Mouse (Mus musculus): ENCODE measurements around the gene Acsbg1. TPM values are rescaled to one million over a fixed set of nuclear protein-coding genes. Genes with fewer than 3 reads are reported as not detected.

Acsbg1 gene
- polyA plus RNA-seq (2014; fragmentation: Nextera tagmentation; extraction: Ambion mirVana) = 28.8 and 35.5 TPM in 2 replicates

DNA sequence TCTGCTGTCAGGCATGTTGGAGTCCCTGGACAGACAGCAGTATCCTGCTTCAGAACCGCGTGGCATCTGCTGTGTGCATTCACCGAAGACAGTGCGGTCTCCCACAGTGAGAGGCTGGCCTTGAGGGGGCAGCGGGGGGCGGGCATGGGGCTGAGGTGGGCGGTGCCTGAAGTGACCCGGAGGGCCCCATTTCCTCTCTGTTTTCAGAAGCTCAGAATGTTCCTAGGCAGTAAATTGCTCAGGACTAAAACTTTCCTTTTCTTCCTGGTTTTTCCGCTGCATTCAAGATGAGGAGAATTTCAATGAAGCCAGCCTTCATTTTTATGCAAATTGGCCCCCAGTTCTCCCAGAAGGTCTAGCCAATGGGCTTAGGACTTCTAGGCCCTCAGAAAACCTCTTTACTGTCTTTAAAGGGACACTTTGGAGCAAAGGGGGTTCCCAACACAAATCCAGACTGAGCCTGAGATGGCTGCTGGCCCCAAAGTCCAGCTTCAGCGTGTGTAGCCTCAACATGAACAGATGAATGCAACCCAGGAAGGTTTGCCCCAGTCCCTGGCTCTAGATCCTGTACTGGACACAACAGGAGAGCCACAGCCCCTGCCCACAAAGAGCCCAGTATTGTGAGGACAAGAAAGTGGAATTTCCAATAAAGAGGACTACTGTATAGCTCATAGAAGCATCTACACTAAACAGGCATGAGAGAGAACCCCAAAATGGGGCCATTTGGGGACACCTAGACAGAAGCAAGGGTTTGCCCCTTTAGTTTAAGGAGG lies at the start of gene Acsbg1:
Gene Acsbg1 (minus strand): TSS at position 266 of the 773 bp plus-strand sequence.
- H3K9ac ChIP-seq (replicated peaks; ENCODE audit: low read depth, low read length) = no peak within 1 kb of the TSS

GRCm38 (mm10) chr9:54708085-54708484 lies 46.4 kb upstream of the Acsbg1 start:
- H3K9ac ChIP-seq (replicated peaks; ENCODE audit: low read depth, low read length) = no peak overlapping the region
- H3K4me2 ChIP-seq (ENCODE audit: low read depth, low read length) = no peak overlapping the region
- H3K4me3 ChIP-seq (ENCODE audit: low read depth, low read length) = no peak overlapping the region
- 90% methylated on average over 5 of the region's 5 CpGs for WGBS
- H3K27ac ChIP-seq (ENCODE audit: low read depth, low read length) = no peak overlapping the region
- peaks cover 9% of the 10 kb centered on the region; the same call in 1 of the 2 replicates for H3K36me3 ChIP-seq (ENCODE audit: control insufficient read depth, insufficient read depth, low read length)
- H3K9me3 ChIP-seq (ENCODE audit: control insufficient read depth, low read length) = no peaks in the 10 kb centered on the region
- H3K27me3 ChIP-seq (ENCODE audit: control insufficient read depth, insufficient read depth, low read length) = no peaks in the 10 kb centered on the region
- no peaks in the 10 kb centered on the region for H3K4me1 ChIP-seq (ENCODE audit: control insufficient read depth, insufficient read depth, low read length)
- ATAC-seq (ENCODE audit: low read depth) = no peak

More for the DNA sequence above, at the start of gene Acsbg1:
- Histone ChIP-seq H3K9me3 (ENCODE audit: control insufficient read depth, low read length) (no peaks in the 10 kb centered on the region), H3K36me3 (ENCODE audit: control insufficient read depth, insufficient read depth, low read length) (no peaks in the 10 kb centered on the region), H3K27ac (ENCODE audit: low read depth, low read length) (peak within 1 kb of the TSS; percentile 16; the same call in 1 of the 2 replicates), H3K4me2 (ENCODE audit: low read depth, low read length) (peak within 1 kb of the TSS; percentile 16; the same call in 1 of the 2 replicates), H3K4me1 (ENCODE audit: control insufficient read depth, insufficient read depth, low read length) (0 out of 2 replicates have a peak, but pooled peaks cover 6% of the 10 kb centered on the region), H3K4me3 (ENCODE audit: low read depth, low read length) (no peak within 1 kb of the TSS; the same call in 1 of the 2 replicates), H3K27me3 (ENCODE audit: control insufficient read depth, insufficient read depth, low read length) (no peaks in the 10 kb centered on the region)
- ATAC-seq (ENCODE audit: low read depth) = peak; percentile 77; the same call in 1 of the 2 replicates
- 5% methylated on average over 10 of the region's 10 CpGs for WGBS

DNA sequence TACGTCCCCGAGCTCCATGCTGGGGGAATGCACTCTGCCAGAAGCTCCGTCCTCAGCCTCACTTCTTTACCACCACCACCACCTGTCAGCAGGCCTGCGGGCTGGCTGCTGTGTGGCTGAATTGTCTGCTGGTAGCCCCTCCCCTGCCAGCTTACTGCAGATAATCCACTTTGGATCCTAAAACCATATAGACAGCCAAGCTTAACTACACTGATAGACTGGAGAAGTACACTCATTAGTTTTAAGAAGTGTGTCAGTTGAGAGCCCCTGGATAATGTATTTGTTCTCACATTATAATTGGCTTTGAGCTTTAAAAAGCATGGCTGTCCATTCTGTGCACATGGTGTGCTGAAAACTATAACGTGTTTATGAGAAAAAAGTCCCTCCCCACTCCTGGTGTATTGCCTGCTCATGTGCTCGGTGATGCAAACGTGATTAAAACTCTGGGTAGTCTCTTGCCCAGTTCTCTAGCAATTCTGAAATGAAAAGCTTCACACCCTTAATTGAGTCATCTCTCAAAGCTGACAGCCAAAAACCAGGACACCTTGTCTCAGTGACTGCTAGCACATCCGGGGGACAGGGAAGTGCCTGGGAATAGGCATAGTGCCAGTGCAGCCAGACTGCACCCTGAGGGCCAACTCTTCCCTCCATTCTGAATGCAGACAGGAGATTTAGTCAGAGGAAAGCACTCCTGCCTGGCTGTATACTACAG lies 45.8 kb upstream of the Acsbg1 start:
- Histone ChIP-seq H3K4me3 (ENCODE audit: low read depth, low read length) (no peak overlapping the region), H3K27ac (ENCODE audit: low read depth, low read length) (no peak overlapping the region), H3K9me3 (ENCODE audit: control insufficient read depth, low read length) (no peaks in the 10 kb centered on the region), H3K36me3 (ENCODE audit: control insufficient read depth, insufficient read depth, low read length) (peaks cover 7% of the 10 kb centered on the region; the same call in 1 of the 2 replicates), H3K9ac (replicated peaks; ENCODE audit: low read depth, low read length) (no peak overlapping the region), H3K4me1 (ENCODE audit: control insufficient read depth, insufficient read depth, low read length) (no peaks in the 10 kb centered on the region), H3K4me2 (ENCODE audit: low read depth, low read length) (no peak overlapping the region), H3K27me3 (ENCODE audit: control insufficient read depth, insufficient read depth, low read length) (no peaks in the 10 kb centered on the region)
- 56% methylated on average over 8 of the region's 8 CpGs for WGBS
- ATAC-seq (ENCODE audit: low read depth) = no peak

- Histone ChIP-seq H3K27ac (ENCODE audit: low read depth, low read length) (no peak overlapping the region), H3K27me3 (ENCODE audit: control insufficient read depth, insufficient read depth, low read length) (no peaks in the 10 kb centered on the region), H3K9ac (replicated peaks; ENCODE audit: low read depth, low read length) (no peak overlapping the region), H3K4me3 (ENCODE audit: low read depth, low read length) (no peak overlapping the region), H3K9me3 (ENCODE audit: control insufficient read depth, low read length) (no peaks in the 10 kb centered on the region), H3K4me1 (ENCODE audit: control insufficient read depth, insufficient read depth, low read length) (peaks cover under 1% of the 10 kb centered on the region; the same call in 1 of the 2 replicates), H3K4me2 (ENCODE audit: low read depth, low read length) (no peak overlapping the region), H3K36me3 (ENCODE audit: control insufficient read depth, insufficient read depth, low read length) (0 out of 2 replicates have a peak, but pooled peaks cover 2% of the 10 kb centered on the region)
- WGBS = 61% methylated on average over 1 of the region's 1 CpGs
- ATAC-seq (ENCODE audit: low read depth) = no peak
Measured at GRCm38 (mm10) chr9:54705561-54705960, 43.9 kb upstream of the Acsbg1 start.

DNA sequence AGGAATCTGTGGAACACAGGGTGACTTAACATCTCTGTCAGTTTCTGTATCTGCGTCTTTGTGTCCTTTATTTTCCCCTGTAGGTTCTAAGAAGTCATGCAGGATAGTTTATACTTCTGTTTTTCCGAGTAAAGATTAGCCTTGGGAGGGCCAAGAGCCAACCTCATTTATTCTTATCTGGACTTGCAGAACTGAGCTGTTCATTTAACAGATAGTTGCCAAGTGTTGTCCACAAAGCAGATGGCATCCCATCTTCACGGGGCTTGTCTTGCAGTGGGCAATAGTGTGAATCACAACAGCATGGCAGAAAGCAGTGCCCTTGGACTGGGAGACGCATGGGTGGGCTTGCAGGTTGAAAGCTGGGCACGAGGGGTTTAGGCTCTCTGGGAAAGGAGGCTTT lies 42.7 kb upstream of the Acsbg1 start:
- H3K36me3 ChIP-seq (ENCODE audit: control insufficient read depth, insufficient read depth, low read length) = 0 out of 2 replicates have a peak, but pooled peaks cover 2% of the 10 kb centered on the region
- WGBS = 81% methylated on average over 5 of the region's 5 CpGs
- H3K4me2 ChIP-seq (ENCODE audit: low read depth, low read length) = no peak overlapping the region
- 0 out of 2 replicates have a peak, but pooled peaks cover 4% of the 10 kb centered on the region for H3K27me3 ChIP-seq (ENCODE audit: control insufficient read depth, insufficient read depth, low read length)
- no peak overlapping the region for H3K27ac ChIP-seq (ENCODE audit: low read depth, low read length)
- peaks cover 9% of the 10 kb centered on the region for H3K4me1 ChIP-seq (ENCODE audit: control insufficient read depth, insufficient read depth, low read length)
- no peak for ATAC-seq (ENCODE audit: low read depth)
- no peaks in the 10 kb centered on the region for H3K9me3 ChIP-seq (ENCODE audit: control insufficient read depth, low read length)
- H3K4me3 ChIP-seq (ENCODE audit: low read depth, low read length) = no peak overlapping the region
- no peak overlapping the region for H3K9ac ChIP-seq (replicated peaks; ENCODE audit: low read depth, low read length)

DNA sequence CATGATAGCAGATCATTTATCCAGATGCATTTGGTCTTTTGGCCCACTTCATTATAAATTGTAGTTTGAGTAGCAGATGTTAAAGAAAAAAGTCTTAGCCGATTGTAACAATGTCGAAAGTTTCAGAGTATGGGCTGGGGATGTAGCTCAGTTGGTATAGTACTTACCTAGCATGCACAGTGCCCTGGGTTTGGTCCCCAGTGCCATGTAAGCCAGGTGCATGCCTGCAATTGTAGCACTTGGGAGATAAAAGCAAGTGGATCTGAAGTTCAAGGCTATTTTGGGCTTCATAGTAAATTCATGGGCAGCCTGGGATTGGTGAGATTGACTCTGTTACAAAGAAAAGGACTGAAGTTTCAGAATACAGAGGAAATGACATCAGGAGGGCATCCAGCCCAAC lies 40.9 kb upstream of the Acsbg1 start:
- Histone ChIP-seq H3K4me1 (ENCODE audit: control insufficient read depth, insufficient read depth, low read length) (peaks cover 11% of the 10 kb centered on the region), H3K36me3 (ENCODE audit: control insufficient read depth, insufficient read depth, low read length) (no peaks in the 10 kb centered on the region), H3K9ac (replicated peaks; ENCODE audit: low read depth, low read length) (no peak overlapping the region), H3K27ac (ENCODE audit: low read depth, low read length) (no peak overlapping the region), H3K27me3 (ENCODE audit: control insufficient read depth, insufficient read depth, low read length) (0 out of 2 replicates have a peak, but pooled peaks cover 4% of the 10 kb centered on the region), H3K9me3 (ENCODE audit: control insufficient read depth, low read length) (no peaks in the 10 kb centered on the region), H3K4me3 (ENCODE audit: low read depth, low read length) (no peak overlapping the region), H3K4me2 (ENCODE audit: low read depth, low read length) (no peak overlapping the region)
- no peak for ATAC-seq (ENCODE audit: low read depth)
- WGBS = 84% methylated on average over 2 of the region's 2 CpGs

DNA sequence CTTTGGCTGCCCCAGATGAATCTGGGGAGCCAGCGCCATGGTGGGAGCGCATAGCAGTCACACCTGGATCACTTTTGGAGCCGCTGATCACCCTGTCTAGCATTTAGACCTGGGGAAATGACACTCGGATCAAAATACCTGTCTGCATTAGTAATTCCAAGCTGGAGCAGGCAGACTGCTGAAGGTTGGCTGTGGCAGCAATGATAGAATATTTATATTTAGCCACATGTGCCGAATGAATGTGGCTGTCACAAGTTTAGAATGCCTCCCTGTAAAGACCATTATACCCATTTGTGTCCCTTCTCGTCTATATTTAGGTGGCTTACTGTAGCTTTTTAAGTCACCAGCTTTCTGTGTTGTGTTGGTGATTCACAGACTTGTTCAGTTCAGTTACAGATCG lies 39.1 kb upstream of the Acsbg1 start:
- Histone ChIP-seq H3K4me3 (ENCODE audit: low read depth, low read length) (no peak overlapping the region), H3K4me1 (ENCODE audit: control insufficient read depth, insufficient read depth, low read length) (peaks cover 11% of the 10 kb centered on the region), H3K27me3 (ENCODE audit: control insufficient read depth, insufficient read depth, low read length) (0 out of 2 replicates have a peak, but pooled peaks cover 4% of the 10 kb centered on the region), H3K9ac (replicated peaks; ENCODE audit: low read depth, low read length) (no peak overlapping the region), H3K4me2 (ENCODE audit: low read depth, low read length) (0 out of 2 replicates have a peak overlapping the region, but pooled peaks have one; percentile 70), H3K27ac (ENCODE audit: low read depth, low read length) (no peak overlapping the region), H3K9me3 (ENCODE audit: control insufficient read depth, low read length) (no peaks in the 10 kb centered on the region), H3K36me3 (ENCODE audit: control insufficient read depth, insufficient read depth, low read length) (no peaks in the 10 kb centered on the region)
- ATAC-seq (ENCODE audit: low read depth) = no peak
- 85% methylated on average over 7 of the region's 7 CpGs for WGBS

DNA sequence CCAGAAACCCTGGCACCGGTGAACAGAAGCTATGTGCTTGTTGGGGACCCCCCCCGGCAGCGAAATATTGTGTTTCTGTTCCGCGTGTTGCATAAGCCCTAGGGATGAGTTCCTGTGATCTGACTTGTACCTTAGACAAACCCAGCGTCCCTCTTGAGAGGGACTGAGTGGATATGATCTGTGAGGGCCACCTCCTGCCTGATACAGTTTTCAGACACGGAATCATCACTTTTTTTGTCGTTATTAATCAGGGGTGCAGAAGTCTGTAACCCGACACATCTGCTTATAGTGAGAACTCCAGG lies 38.5 kb upstream of the Acsbg1 start:
- Histone ChIP-seq H3K27me3 (ENCODE audit: control insufficient read depth, insufficient read depth, low read length) (0 out of 2 replicates have a peak, but pooled peaks cover 4% of the 10 kb centered on the region), H3K4me2 (ENCODE audit: low read depth, low read length) (peak overlapping the region; percentile 70), H3K4me1 (ENCODE audit: control insufficient read depth, insufficient read depth, low read length) (peaks cover 11% of the 10 kb centered on the region), H3K9me3 (ENCODE audit: control insufficient read depth, low read length) (no peaks in the 10 kb centered on the region), H3K9ac (replicated peaks; ENCODE audit: low read depth, low read length) (peak overlapping the region; percentile 68), H3K36me3 (ENCODE audit: control insufficient read depth, insufficient read depth, low read length) (no peaks in the 10 kb centered on the region), H3K27ac (ENCODE audit: low read depth, low read length) (no peak overlapping the region), H3K4me3 (ENCODE audit: low read depth, low read length) (peak overlapping the region; percentile 72)
- WGBS = 26% methylated on average over 9 of the region's 9 CpGs
- ATAC-seq (ENCODE audit: low read depth) = no peak; the same call in 1 of the 2 replicates
